Mouse (Mus musculus): ENCODE measurements around the gene Fbxw10. TPM values are rescaled to one million over a fixed set of nuclear protein-coding genes. Genes with fewer than 3 reads are reported as not detected.

Fbxw10 gene
- polyA plus RNA-seq, 1 experiment = not detected

DNA sequence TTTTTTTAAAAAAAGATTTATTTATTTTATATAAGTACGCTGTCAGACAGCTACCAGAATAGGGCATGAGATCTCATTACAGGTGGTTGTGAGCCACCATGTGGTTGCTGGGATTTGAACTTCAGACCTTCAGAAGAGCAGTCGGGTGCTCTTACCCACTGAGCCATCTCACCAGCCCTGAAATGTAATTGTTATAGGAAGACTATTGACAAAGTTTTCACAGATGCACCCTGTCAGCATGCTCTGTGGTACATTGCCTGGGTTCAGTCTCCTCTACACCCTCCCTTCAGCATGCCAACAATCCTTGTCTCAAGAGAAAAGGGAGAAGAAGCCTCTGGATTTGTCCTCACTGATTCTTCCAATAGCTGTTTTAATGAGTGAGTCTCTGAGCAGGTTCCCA lies 66.3 kb downstream of the Fbxw10 start:
- Histone ChIP-seq H3K27me3 (ENCODE audit: control insufficient read depth) (no peaks in the 10 kb centered on the region), H3K4me3 (replicated peaks) (no peak overlapping the region), H3K36me3 (ENCODE audit: control insufficient read depth) (no peaks in the 10 kb centered on the region), H3K4me1 (ENCODE audit: control insufficient read depth) (no peaks in the 10 kb centered on the region), H3K9me3 (ENCODE audit: control insufficient read depth, low read length) (no peaks in the 10 kb centered on the region)
- no peak for TF ChIP-seq TAL1 (IDR thresholded peaks at IDR 0.05; ENCODE audit: low read length)
- TF ChIP-seq GATA1 (IDR thresholded peaks at IDR 0.05; ENCODE audit: low read length) = no peak

GRCm38 (mm10) chr11:62914532-62914931 lies 67.7 kb downstream of the Fbxw10 start:
- no peaks in the 10 kb centered on the region for H3K36me3 ChIP-seq (ENCODE audit: control insufficient read depth)
- H3K27me3 ChIP-seq (ENCODE audit: control insufficient read depth) = no peaks in the 10 kb centered on the region
- no peak overlapping the region for H3K4me3 ChIP-seq (replicated peaks)
- TF ChIP-seq TAL1 (IDR thresholded peaks at IDR 0.05; ENCODE audit: low read length) = no peak
- no peak for TF ChIP-seq GATA1 (IDR thresholded peaks at IDR 0.05; ENCODE audit: low read length)
- H3K4me1 ChIP-seq (ENCODE audit: control insufficient read depth) = no peaks in the 10 kb centered on the region
- no peaks in the 10 kb centered on the region for H3K9me3 ChIP-seq (ENCODE audit: control insufficient read depth, low read length)

DNA sequence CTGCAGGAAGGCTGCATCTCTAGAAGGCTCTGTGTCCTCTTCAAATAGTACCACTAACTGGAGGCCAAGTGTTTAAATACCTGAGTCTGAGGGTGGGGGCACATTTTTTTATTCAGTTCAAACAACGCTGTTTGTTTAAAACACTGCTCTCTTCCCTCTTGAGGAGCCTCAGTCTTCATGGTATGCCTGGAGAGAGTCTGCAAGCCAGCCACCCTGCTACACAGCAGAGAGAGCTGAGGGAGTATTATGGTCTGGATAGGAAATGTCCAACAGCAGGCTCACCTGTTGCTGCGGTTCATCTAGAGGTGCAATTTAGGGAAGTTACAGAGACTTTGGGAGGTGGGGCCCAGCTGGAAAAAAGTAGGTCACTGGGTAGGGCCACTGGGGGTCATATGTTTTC lies 68.6 kb downstream of the Fbxw10 start:
- no peak overlapping the region for H3K4me3 ChIP-seq (replicated peaks)
- no peaks in the 10 kb centered on the region for H3K4me1 ChIP-seq (ENCODE audit: control insufficient read depth)
- TF ChIP-seq TAL1 (IDR thresholded peaks at IDR 0.05; ENCODE audit: low read length) = no peak
- no peaks in the 10 kb centered on the region for H3K36me3 ChIP-seq (ENCODE audit: control insufficient read depth)
- no peaks in the 10 kb centered on the region for H3K9me3 ChIP-seq (ENCODE audit: control insufficient read depth, low read length)
- no peaks in the 10 kb centered on the region for H3K27me3 ChIP-seq (ENCODE audit: control insufficient read depth)

DNA sequence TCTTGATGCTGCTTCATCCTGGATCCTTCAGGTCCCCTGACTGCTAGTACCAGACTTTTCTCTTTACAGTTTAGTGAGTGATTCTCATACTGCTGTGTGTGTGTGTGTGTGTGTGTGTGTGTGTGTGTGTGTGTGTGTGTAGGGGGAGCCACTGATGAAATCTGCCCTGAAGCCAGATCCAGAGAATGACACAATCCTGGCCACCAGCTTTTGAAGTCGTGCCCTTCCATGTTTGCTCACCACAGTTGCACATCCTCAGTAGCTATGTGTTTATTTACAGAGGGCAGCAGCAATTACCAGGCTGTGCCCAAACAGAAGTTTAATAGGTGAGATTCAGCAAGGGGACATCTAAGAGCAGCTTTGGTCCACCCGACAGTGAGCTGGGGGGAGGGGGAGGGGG lies 69.9 kb downstream of the Fbxw10 start:
- no peaks in the 10 kb centered on the region for H3K36me3 ChIP-seq (ENCODE audit: control insufficient read depth)

GRCm38 (mm10) chr11:62919946-62920742 lies 73.3 kb downstream of the Fbxw10 start:
- TF ChIP-seq GATA1 (IDR thresholded peaks at IDR 0.05; ENCODE audit: low read length) = no peak
- no peak for TF ChIP-seq TAL1 (IDR thresholded peaks at IDR 0.05; ENCODE audit: low read length)
- Histone ChIP-seq H3K9me3 (ENCODE audit: control insufficient read depth, low read length) (no peaks in the 10 kb centered on the region), H3K36me3 (ENCODE audit: control insufficient read depth) (no peaks in the 10 kb centered on the region), H3K4me1 (ENCODE audit: control insufficient read depth) (peaks cover 3% of the 10 kb centered on the region), H3K4me3 (replicated peaks) (no peak overlapping the region), H3K27me3 (ENCODE audit: control insufficient read depth) (no peaks in the 10 kb centered on the region; the same call in 1 of the 2 replicates)

More for the DNA sequence above, 69.9 kb downstream of the Fbxw10 start:
- Histone ChIP-seq H3K9me3 (ENCODE audit: control insufficient read depth, low read length) (no peaks in the 10 kb centered on the region), H3K27me3 (ENCODE audit: control insufficient read depth) (no peaks in the 10 kb centered on the region; the same call in 1 of the 2 replicates), H3K4me3 (replicated peaks) (no peak overlapping the region), H3K4me1 (ENCODE audit: control insufficient read depth) (peaks cover 3% of the 10 kb centered on the region)
- TF ChIP-seq GATA1 (IDR thresholded peaks at IDR 0.05; ENCODE audit: low read length) = no peak
- no peak for TF ChIP-seq TAL1 (IDR thresholded peaks at IDR 0.05; ENCODE audit: low read length)

- Histone ChIP-seq H3K36me3 (ENCODE audit: control insufficient read depth) (no peaks in the 10 kb centered on the region), H3K4me3 (replicated peaks) (no peak overlapping the region), H3K27me3 (ENCODE audit: control insufficient read depth) (no peaks in the 10 kb centered on the region; the same call in 1 of the 2 replicates), H3K9me3 (ENCODE audit: control insufficient read depth, low read length) (no peaks in the 10 kb centered on the region), H3K4me1 (ENCODE audit: control insufficient read depth) (peaks cover 3% of the 10 kb centered on the region)
- TF ChIP-seq TAL1 (IDR thresholded peaks at IDR 0.05; ENCODE audit: low read length) (no peak), GATA1 (IDR thresholded peaks at IDR 0.05; ENCODE audit: low read length) (no peak)
Measured at GRCm38 (mm10) chr11:62920743-62921050, 73.8 kb downstream of the Fbxw10 start.

DNA sequence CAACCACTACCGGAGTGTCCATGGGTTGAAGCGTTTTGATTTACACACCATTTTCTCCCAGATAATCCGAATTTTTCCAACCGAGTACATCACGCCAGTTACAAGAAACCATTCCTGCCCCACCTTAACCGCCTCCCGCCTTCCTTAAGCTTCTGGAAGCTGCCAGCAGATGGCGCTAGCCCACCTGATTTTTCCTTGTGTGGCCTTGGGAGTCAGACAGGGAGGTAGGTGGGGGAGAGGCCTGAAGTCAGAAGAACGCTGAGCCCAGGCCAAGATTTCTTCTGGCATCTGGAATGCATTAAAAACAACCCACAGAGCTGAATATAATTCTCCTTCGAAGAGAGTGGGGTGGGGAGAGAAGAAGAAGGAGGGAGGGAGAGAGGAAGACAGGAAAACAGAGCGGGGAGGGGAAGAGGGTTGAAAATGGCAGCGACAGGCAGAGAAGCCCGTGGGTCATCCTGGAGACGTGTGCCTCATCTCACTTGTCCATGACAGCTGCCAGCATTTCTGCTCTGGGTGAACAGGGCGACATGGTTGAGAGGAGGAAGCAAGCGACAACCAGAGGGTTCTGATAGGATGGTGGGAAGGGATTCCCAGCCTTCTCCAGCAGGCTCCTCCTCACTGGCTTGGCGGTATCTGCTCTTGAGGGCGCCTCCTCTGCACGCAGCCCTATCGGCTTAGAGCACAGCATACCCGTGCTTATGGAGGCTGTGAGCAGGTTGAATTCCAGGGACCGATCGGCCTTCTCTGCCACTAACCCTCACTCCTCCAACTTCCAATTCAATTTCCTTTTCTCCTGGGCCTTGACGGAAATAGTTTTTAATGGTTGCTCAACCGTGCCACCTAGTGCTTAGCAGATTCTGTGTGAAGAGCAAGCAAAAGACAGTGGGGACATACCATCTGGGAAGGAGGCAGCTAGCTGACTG lies 74.4 kb downstream of the Fbxw10 start:
- Histone ChIP-seq H3K4me3 (replicated peaks) (no peak overlapping the region), H3K4me1 (ENCODE audit: control insufficient read depth) (peaks cover 3% of the 10 kb centered on the region), H3K9me3 (ENCODE audit: control insufficient read depth, low read length) (no peaks in the 10 kb centered on the region), H3K27me3 (ENCODE audit: control insufficient read depth) (no peaks in the 10 kb centered on the region; the same call in 1 of the 2 replicates), H3K36me3 (ENCODE audit: control insufficient read depth) (no peaks in the 10 kb centered on the region)
- TF ChIP-seq GATA1 (IDR thresholded peaks at IDR 0.05; ENCODE audit: low read length) = no peak
- no peak for TF ChIP-seq TAL1 (IDR thresholded peaks at IDR 0.05; ENCODE audit: low read length)

GRCm38 (mm10) chr11:62924091-62924761 lies 77.4 kb downstream of the Fbxw10 start:
- TF ChIP-seq GATA1 (IDR thresholded peaks at IDR 0.05; ENCODE audit: low read length) (no peak), TAL1 (IDR thresholded peaks at IDR 0.05; ENCODE audit: low read length) (no peak)
- H3K36me3 ChIP-seq (ENCODE audit: control insufficient read depth) = no peaks in the 10 kb centered on the region
- H3K27me3 ChIP-seq (ENCODE audit: control insufficient read depth) = no peaks in the 10 kb centered on the region; the same call in 1 of the 2 replicates
- no peak overlapping the region for H3K4me3 ChIP-seq (replicated peaks)
- H3K4me1 ChIP-seq (ENCODE audit: control insufficient read depth) = peaks cover 4% of the 10 kb centered on the region
- H3K9me3 ChIP-seq (ENCODE audit: control insufficient read depth, low read length) = no peaks in the 10 kb centered on the region

Other genes with a start within 250 kb of the Fbxw10 start
- gene Lrrc75a, start 198.5 kb upstream of the Fbxw10 start, polyA plus RNA-seq (2012) = 0.08 and 0.17 TPM in 2 replicates
- gene Mmgt2, start 198.4 kb upstream of the Fbxw10 start, polyA plus RNA-seq (2012) = 0.20 and 0.25 TPM in 2 replicates
- not detected in 2 replicates for gene Zfp287, start 115.2 kb upstream of the Fbxw10 start, polyA plus RNA-seq (2012)
- gene Gm10428, start 94.0 kb upstream of the Fbxw10 start, polyA plus RNA-seq (2012) = not detected in 2 replicates
- 0.02 TPM in 1 of 2 replicates, not detected in the other for gene Zfp286, start 57.6 kb upstream of the Fbxw10 start, polyA plus RNA-seq (2012)
- gene Trim16, start 26.8 kb upstream of the Fbxw10 start, polyA plus RNA-seq (2012) = not detected in 2 replicates
- not detected in 2 replicates for gene Tvp23b, start 32.4 kb downstream of the Fbxw10 start, polyA plus RNA-seq (2012)
- not detected in 2 replicates for gene Cdrt4, start 104.1 kb downstream of the Fbxw10 start, polyA plus RNA-seq (2012)
- gene Tekt3, start 214.6 kb downstream of the Fbxw10 start, polyA plus RNA-seq (2012) = not detected in 2 replicates

Data from erythroblast, embryonic 14.5 days (primary cell).